Mouse (Mus musculus) stomach, embryonic 14.5 days (tissue): ENCODE measurements around the gene Klhdc3. TPM values are rescaled to one million over a fixed set of nuclear protein-coding genes. Genes with fewer than 3 reads are reported as not detected.

ENCODE experiments used
- ATAC-seq: fragments of 200-750 bp; cut with Nextera tagmentation; 2 replicates; pipeline ENCODE4 v1.8.0; 2017; ENCODE audit warnings: low read depth, moderate TSS enrichment; ENCODE audit not compliant: insufficient number of reproducible peaks, insufficient read depth, low FRiP score
- H3K27ac ChIP-seq: fragments of 300-500 bp; sonication (generic); 2 replicates; pipeline ENCODE4 v1.5.1; 2014; ENCODE audit warnings: mild to moderate bottlenecking, low read length, moderate library complexity, mixed read lengths
- H3K27me3 ChIP-seq: fragments of 300-500 bp; sonication (generic); 2 replicates; pipeline ENCODE4 v1.6.1; 2014; ENCODE audit warnings: low read length, control low read depth, mixed read lengths; ENCODE audit not compliant: control insufficient read depth, insufficient read depth
- H3K36me3 ChIP-seq: fragments of 300-500 bp; sonication (generic); 2 replicates; pipeline ENCODE4 v1.6.1; 2014; ENCODE audit warnings: mild to moderate bottlenecking, control low read depth, low read length, moderate library complexity, mixed read lengths; ENCODE audit not compliant: control insufficient read depth, insufficient read depth
- H3K4me1 ChIP-seq: fragments of 300-500 bp; sonication (generic); 2 replicates; pipeline ENCODE4 v1.6.1; 2014; ENCODE audit warnings: low read length, control low read depth, mixed read lengths; ENCODE audit not compliant: control insufficient read depth, insufficient read depth
- H3K4me2 ChIP-seq: fragments of 300-500 bp; sonication (generic); replicated peaks from 2 replicates; pipeline ENCODE4 v1.6.1; 2014; ENCODE audit warnings: low read depth, low read length, control low read depth
- H3K4me3 ChIP-seq: fragments of 300-500 bp; sonication (generic); 2 replicates; pipeline ENCODE4 v1.5.1; 2014; ENCODE audit warnings: low read depth, low read length, control low read depth
- H3K9ac ChIP-seq: fragments of 300-500 bp; sonication (generic); replicated peaks from 2 replicates; pipeline ENCODE4 v1.6.1; 2014; ENCODE audit warnings: low read depth, mild to moderate bottlenecking, control low read depth, low read length, moderate library complexity, mixed read lengths
- H3K9me3 ChIP-seq: fragments of 300-500 bp; sonication (generic); 2 replicates; pipeline ENCODE4 v1.6.1; 2016; ENCODE audit warnings: low read depth, low read length, control low read depth; ENCODE audit not compliant: control insufficient read depth
- WGBS: fragments of 180-500 bp; shearing (Covaris S2); extraction: QIAGEN DNeasy Blood & Tissue Kit; methylation state at CpG from one replicate; pipeline ENCODE4 v1.1.7; 2014; 5-methylcytosine and 5-hydroxymethylcytosine counted together
- polyA plus RNA-seq: library from polyadenylated mRNA; unstranded; fragments of >200 nt; fragmentation: Nextera tagmentation; extraction: Ambion mirVana; gene quantifications from 2 replicates; pipeline ENCODE4 v1.2.1, GENCODE M21; 2014

Gene Klhdc3
- polyA plus RNA-seq, 1 experiment from 2014 or later, result 101 TPM

DNA sequence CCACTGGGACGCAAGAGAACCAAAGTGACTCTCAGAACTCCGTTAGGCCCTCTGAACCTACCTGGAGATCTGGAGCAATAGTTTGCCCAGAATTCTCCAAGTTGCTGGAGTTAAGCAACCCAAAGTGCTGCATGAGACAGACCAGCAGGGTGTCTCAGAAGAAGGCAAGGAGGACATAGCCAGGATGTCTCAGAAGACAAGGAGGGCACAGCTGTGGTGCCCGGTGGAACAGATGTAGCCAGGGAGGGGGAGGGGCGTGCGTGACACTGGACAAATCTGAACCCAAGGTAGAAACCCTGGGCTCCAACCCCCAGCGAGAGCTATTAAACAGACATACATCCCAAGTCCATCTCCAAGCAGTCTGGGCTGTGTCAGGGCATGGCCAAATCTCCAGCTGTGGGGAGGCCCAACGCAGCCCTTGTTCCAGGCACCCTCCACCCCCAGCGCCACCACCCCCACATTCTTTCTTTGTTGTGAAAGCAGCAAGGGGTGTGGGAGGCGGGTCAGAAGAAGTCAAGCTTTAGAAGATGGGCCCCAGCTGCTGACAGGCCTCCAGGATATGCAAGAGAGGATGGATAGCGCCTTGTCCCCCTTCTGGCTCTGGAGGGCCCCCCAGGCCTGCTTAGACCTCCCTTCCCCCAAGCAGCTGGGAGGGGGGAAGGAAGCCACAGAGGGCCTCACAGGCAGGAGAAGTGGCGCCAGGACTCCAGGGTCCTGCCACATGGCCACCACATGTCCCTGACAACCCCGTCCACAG, 50.9 kb downstream of the Klhdc3 start:
- peak; percentile 86 for ATAC-seq
- Histone ChIP-seq H3K9ac (peak overlapping the region; percentile 97), H3K4me1 (peaks cover 35% of the 10 kb centered on the region), H3K9me3 (no peaks in the 10 kb centered on the region), H3K27ac (peak overlapping the region; percentile 99), H3K4me3 (peak overlapping the region; percentile 94), H3K36me3 (peaks cover 10% of the 10 kb centered on the region; the same call in 1 of the 2 replicates), H3K27me3 (no peaks in the 10 kb centered on the region), H3K4me2 (peak overlapping the region; percentile 62)
- WGBS, result 3% methylated on average over 12 of the region's 12 CpGs

DNA sequence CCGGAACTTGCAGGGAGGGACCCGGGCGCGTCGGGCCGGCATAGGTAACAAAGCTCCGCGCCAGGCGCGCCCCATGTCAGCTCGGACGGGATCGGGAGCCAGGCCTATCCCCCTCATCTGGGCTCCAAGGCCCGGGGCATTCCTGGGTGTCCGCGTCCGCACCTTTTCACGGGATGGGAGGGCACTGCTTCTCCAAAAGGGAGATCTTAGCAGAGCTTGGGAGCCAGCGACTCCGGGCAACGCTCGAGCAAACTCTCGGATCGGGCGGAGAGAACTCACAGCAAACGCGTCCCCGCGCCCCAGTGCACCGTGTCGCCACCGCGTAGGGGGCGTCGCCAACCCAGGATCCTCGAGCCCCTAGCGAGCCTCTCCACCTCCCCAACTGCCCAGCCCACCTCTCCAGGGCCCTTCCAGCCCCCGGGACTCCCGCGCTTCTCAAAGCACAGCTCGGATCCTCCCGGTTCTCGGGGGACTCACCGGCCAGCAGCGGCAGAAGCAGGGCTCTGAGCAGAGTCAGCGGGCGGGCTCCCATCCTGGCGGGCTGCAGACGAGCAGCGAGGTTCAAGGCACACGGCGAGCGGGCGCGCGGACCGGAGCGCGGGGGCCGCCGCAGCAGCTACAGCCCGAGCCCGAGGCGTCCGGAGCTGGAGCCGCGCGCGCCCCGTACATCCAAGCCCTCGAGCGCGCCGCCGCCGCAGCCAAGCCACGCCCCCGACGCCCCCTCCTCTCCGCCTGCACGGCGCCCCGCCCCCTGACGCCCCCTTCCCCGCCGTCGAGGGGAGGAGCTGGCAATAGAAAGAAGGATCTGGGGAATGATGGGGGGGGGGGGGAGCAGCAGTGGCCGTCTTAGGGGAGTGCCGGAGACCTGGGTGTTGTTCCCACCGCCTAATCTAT, 51.7 kb downstream of the Klhdc3 start, which contains the start of gene Ptk7:
TSS of gene Ptk7 (minus strand) at position 714 of the 894 bp plus-strand sequence.
- Histone ChIP-seq H3K4me1 (peaks cover 43% of the 10 kb centered on the region), H3K4me2 (peak within 1 kb of the TSS; percentile 62), H3K36me3 (peaks cover 10% of the 10 kb centered on the region; the same call in 1 of the 2 replicates), H3K4me3 (peak within 1 kb of the TSS; percentile 94), H3K27ac (peak within 1 kb of the TSS; percentile 99), H3K9me3 (no peaks in the 10 kb centered on the region), H3K9ac (peak within 1 kb of the TSS; percentile 97), H3K27me3 (no peaks in the 10 kb centered on the region)
- under 1% methylated on average over 73 of the region's 90 CpGs for WGBS
- peak; percentile 71 for ATAC-seq

DNA sequence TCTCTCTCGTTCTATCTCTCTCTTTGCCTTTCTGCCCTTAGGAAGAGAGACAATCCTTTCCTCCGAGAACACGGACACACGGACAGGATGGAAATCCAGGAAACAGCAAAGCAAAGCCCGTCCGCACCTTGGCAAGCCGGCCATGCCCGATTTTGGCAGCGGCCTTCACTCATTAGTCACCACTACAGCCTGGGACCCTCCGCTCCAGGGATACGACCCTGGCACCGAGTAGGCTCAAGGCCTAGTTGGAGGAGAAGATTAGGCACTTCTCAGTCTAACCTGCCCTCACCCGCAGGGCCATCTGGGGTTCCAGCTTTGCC, 52.3 kb downstream of the Klhdc3 start:
- peak overlapping the region; percentile 97 for H3K9ac ChIP-seq
- H3K36me3 ChIP-seq, result peaks cover 8% of the 10 kb centered on the region; the same call in 1 of the 2 replicates
- H3K4me2 ChIP-seq, result peak overlapping the region; percentile 62
- peak overlapping the region; percentile 99 for H3K27ac ChIP-seq
- under 1% methylated on average over 12 of the region's 13 CpGs for WGBS
- no peaks in the 10 kb centered on the region for H3K9me3 ChIP-seq
- H3K27me3 ChIP-seq, result no peaks in the 10 kb centered on the region
- peak overlapping the region; percentile 94 for H3K4me3 ChIP-seq
- peaks cover 50% of the 10 kb centered on the region for H3K4me1 ChIP-seq
- ATAC-seq, result no peak

DNA sequence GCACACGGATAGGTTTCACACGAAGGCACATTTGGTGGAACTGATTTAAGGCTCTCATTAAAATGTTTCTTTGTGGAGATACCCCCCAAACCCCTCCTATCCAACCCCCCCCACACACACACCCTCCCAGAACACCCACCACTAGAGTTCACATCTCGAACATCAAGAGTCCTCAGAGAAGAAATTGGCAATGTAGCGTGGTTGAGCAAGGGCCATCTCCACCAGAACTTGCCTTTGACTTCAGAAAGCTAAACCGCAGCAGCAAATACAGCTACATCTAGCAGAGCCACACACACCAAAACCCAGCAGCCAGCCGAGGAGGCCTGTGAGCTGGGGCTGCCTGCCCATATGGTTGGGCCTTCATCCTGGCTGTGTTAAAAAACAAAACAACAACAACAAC, 53.3 kb downstream of the Klhdc3 start:
- no peaks in the 10 kb centered on the region for H3K9me3 ChIP-seq
- H3K36me3 ChIP-seq, result peaks cover 3% of the 10 kb centered on the region; the same call in 1 of the 2 replicates
- 33% methylated on average over 6 of the region's 6 CpGs for WGBS
- peak overlapping the region; percentile 62 for H3K4me2 ChIP-seq
- H3K4me1 ChIP-seq, result peaks cover 60% of the 10 kb centered on the region
- peak overlapping the region; percentile 94 for H3K4me3 ChIP-seq
- H3K27ac ChIP-seq, result peak overlapping the region; percentile 6; the same call in 1 of the 2 replicates
- H3K9ac ChIP-seq, result peak overlapping the region; percentile 97
- no peak for ATAC-seq
- H3K27me3 ChIP-seq, result no peaks in the 10 kb centered on the region

DNA sequence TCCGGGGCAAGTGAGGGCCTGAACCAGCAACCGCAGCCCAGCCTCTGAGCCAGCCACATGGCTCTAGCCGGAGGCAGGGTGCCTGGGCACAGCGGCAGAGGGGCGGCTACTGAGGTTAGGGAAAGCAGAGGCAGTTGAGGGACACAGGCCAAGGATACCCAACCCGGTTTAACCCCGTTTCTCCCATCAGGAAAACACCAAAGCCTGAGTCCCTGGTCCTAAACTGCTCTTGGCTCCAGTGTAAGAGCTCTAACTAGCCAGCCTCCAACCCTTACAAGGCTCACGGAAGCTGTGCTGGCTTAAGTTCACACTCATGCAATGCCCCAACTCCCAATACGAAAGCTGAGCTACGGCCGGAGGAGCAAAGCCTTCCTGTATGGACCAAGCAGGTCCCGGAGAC, 56.1 kb downstream of the Klhdc3 start:
- no peak overlapping the region; the same call in 1 of the 2 replicates for H3K9ac ChIP-seq
- no peaks in the 10 kb centered on the region for H3K9me3 ChIP-seq
- no peaks in the 10 kb centered on the region for H3K27me3 ChIP-seq
- 54% methylated on average over 12 of the region's 12 CpGs for WGBS
- no peak for ATAC-seq
- peak overlapping the region; percentile 22 for H3K4me2 ChIP-seq
- H3K4me1 ChIP-seq, result peaks cover 73% of the 10 kb centered on the region
- H3K4me3 ChIP-seq, result no peak overlapping the region
- H3K36me3 ChIP-seq, result no peaks in the 10 kb centered on the region
- H3K27ac ChIP-seq, result peak overlapping the region; percentile 64

Other genes with a start within 250 kb of the Klhdc3 start
- not detected in 2 replicates for gene Slc22a7, start 242.5 kb downstream of the Klhdc3 start, polyA plus RNA-seq
- 0.25 and 0.27 TPM in 2 replicates for gene Ttbk1, start 193.2 kb downstream of the Klhdc3 start, polyA plus RNA-seq
- gene Dnph1, start 184.2 kb downstream of the Klhdc3 start, polyA plus RNA-seq, result 56.3 and 65.5 TPM in 2 replicates
- 3.6 and 5.6 TPM in 2 replicates for gene Cul9, start 134.5 kb downstream of the Klhdc3 start, polyA plus RNA-seq
- 12.2 and 15.7 TPM in 2 replicates for gene Srf, start 124.7 kb downstream of the Klhdc3 start, polyA plus RNA-seq
- 37.6 and 45.2 TPM in 2 replicates for gene Ptk7, start 51.4 kb downstream of the Klhdc3 start, polyA plus RNA-seq
- gene Klc4, start 34.9 kb downstream of the Klhdc3 start, polyA plus RNA-seq, result 31.0 and 32.3 TPM in 2 replicates
- 99.2 and 104 TPM in 2 replicates for gene Mrpl2, start 34.7 kb downstream of the Klhdc3 start, polyA plus RNA-seq
- 45.9 and 47.2 TPM in 2 replicates for gene Cul7, start 30.6 kb downstream of the Klhdc3 start, polyA plus RNA-seq
- 52.3 and 53.5 TPM in 2 replicates for gene Rrp36, start 6.6 kb downstream of the Klhdc3 start, polyA plus RNA-seq
- 152 and 162 TPM in 2 replicates for gene Mea1, start 2.1 kb downstream of the Klhdc3 start, polyA plus RNA-seq
- 77.5 and 82.8 TPM in 2 replicates for gene Ppp2r5d, start 24.2 kb upstream of the Klhdc3 start, polyA plus RNA-seq
- 18.6 and 18.8 TPM in 2 replicates for gene Pex6, start 30.5 kb upstream of the Klhdc3 start, polyA plus RNA-seq
- 0.33 and 0.67 TPM in 2 replicates for gene Gnmt, start 48.3 kb upstream of the Klhdc3 start, polyA plus RNA-seq
- 68.3 and 68.4 TPM in 2 replicates for gene Cnpy3, start 71.3 kb upstream of the Klhdc3 start, polyA plus RNA-seq
- 0.59 and 0.77 TPM in 2 replicates for gene Ptcra, start 82.8 kb upstream of the Klhdc3 start, polyA plus RNA-seq
- gene 2310039H08Rik, start 91.7 kb upstream of the Klhdc3 start, polyA plus RNA-seq, result 79.1 and 84.9 TPM in 2 replicates
- 139 and 149 TPM in 2 replicates for gene Rpl7l1, start 101.8 kb upstream of the Klhdc3 start, polyA plus RNA-seq
- gene Bicral, start 177.6 kb upstream of the Klhdc3 start, polyA plus RNA-seq, result 6.0 and 6.6 TPM in 2 replicates
- 52.6 and 54.3 TPM in 2 replicates for gene Tbcc, start 209.8 kb upstream of the Klhdc3 start, polyA plus RNA-seq
- gene Prph2, start 229.5 kb upstream of the Klhdc3 start, polyA plus RNA-seq, result not detected in 2 replicates